Mouse (Mus musculus): ENCODE data around the gene Vmn2r86. TPM values are rescaled to one million over a fixed set of nuclear protein-coding genes. Genes with fewer than 3 reads are reported as not detected.

The Vmn2r86 gene
- polyA plus RNA-seq (2012; rRNA removed), result not detected in 2 replicates

DNA sequence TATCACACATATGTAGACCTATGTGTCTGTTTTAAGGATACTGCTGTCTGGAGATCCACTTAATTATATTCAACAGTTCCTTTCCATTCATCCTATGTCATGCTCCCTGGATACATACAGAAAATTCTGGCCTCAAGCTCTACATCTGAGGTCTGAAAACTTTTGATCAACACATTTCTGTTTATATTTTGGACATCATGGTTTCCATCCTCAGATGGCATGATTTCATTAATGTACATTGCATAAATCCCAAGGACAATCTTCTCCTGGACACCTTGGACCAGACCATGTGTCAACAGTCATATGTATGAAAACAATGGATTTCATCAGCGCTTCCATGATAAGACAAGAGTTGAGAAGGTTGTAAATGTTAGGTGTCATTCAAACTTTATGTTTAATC, at the start of gene Vmn2r86:
Vmn2r86 (minus strand) TSS at position 101 of the 400 bp plus-strand sequence.

DNA sequence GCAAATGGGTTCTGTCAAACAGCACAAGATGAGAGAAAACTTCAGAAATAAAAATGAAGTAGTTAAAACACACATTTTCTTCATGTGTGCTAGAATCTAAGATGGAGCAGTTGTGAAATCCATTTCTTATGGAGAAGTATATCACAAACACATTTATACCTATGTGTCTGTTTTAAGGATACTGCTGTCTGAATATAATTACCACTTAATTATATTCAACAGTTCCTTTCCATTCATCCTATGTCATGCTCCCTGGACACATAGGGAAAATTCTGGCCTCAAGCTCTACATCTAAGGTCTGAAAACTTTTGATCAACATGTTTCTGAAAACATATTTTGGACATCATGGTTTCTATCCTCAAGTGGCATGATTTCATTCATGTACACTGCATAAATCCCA, 41.4 kb upstream of the Vmn2r86 start, which contains the start of gene Vmn2r87:
Vmn2r87 (minus strand) TSS at position 101 of the 400 bp plus-strand sequence.

DNA sequence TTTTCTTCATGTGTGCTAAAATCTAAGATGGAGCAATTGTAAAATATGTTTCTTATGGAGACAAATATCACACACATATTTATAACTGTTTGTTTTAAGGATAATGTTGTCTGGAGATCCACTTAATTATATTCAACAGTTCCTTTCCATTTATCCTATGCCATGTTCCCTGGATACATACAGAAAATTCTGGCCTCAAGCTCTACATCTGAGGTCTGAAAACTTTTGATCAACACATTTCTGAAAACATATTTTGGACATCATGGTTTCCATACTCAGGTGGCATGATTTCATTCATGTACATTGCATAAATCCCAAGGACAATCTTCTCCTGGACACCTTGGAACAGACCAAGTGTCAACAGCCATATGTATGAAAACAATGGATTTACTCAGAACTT, 26.2 kb downstream of the Vmn2r86 start, which contains the start of gene Vmn2r85:
Vmn2r85 (minus strand) TSS at position 101 of the 400 bp plus-strand sequence.

GRCm38 (mm10) chr10:130394232-130394631, 61.6 kb downstream of the Vmn2r86 start, which contains the start of gene Vmn2r84:
Gene Vmn2r84 (minus strand): TSS chr10:130394332.

Other genes starting within 250 kb of the Vmn2r86 start
- not detected in 2 replicates for gene Olfr827, start 241.6 kb downstream of the Vmn2r86 start, polyA plus RNA-seq (2012; rRNA removed)
- not detected in 2 replicates for gene Neurod4, start 175.8 kb downstream of the Vmn2r86 start, polyA plus RNA-seq (2012; rRNA removed)
- gene Tespa1, start 133.2 kb downstream of the Vmn2r86 start, polyA plus RNA-seq (2012; rRNA removed), result 0.95 and 0.97 TPM in 2 replicates
- not detected in 2 replicates for gene Vmn2r84, start 61.7 kb downstream of the Vmn2r86 start, polyA plus RNA-seq (2012; rRNA removed)
- gene Vmn2r85, start 26.3 kb downstream of the Vmn2r86 start, polyA plus RNA-seq (2012; rRNA removed), result not detected in 2 replicates
- gene Vmn2r87, start 41.3 kb upstream of the Vmn2r86 start, polyA plus RNA-seq (2012; rRNA removed), result not detected in 2 replicates

Measured in liver, embryonic 18 days (tissue).